Mouse (Mus musculus) cerebellum, adult 2 months (tissue): Measurements from ENCODE around the gene Mcm3ap. TPM values are rescaled to one million over a fixed set of nuclear protein-coding genes. Genes with fewer than 3 reads are reported as not detected.

Experiments
- DNase-seq, 2 experiments: peaks; one replicate each; pipeline ENCODE4 v3.0.0; 2021
- H3K27ac ChIP-seq: fragments of 200-500 bp; 2 replicates; pipeline ENCODE4 v1.5.1; 2012; ENCODE audit warnings: low read length, control low read depth, inconsistent platforms; ENCODE audit not compliant: insufficient read depth
- H3K27me3 ChIP-seq: fragments of 200-500 bp; 2 replicates; pipeline ENCODE4 v1.6.1; 2012; ENCODE audit warnings: inconsistent platforms, mild to moderate bottlenecking, low read length, moderate library complexity; ENCODE audit not compliant: control insufficient read depth, insufficient read depth
- H3K4me1 ChIP-seq: fragments of 200-500 bp; 2 replicates; pipeline ENCODE4 v1.6.1; 2011; ENCODE audit warnings: low read length; ENCODE audit not compliant: control insufficient read depth, insufficient read depth
- H3K4me3 ChIP-seq: fragments of 200-500 bp; replicated peaks from 2 replicates; pipeline ENCODE3; 2011; ENCODE audit warnings: mild to moderate bottlenecking, low read depth, low read length, control low read depth; ENCODE audit not compliant: insufficient read depth
- CTCF ChIP-seq: fragments of 200-500 bp; IDR thresholded peaks from 2 replicates; pipeline ENCODE4 v1.5.1; 2011; ENCODE audit warnings: low read depth, mild to moderate bottlenecking, control low read depth, low read length, moderate library complexity, borderline replicate concordance; ENCODE audit not compliant: insufficient read depth
- POLR2A ChIP-seq: fragments of 200-500 bp; IDR thresholded peaks from 2 replicates; pipeline ENCODE4 v1.6.1; 2011; ENCODE audit warnings: low read length, control low read depth, borderline replicate concordance; ENCODE audit not compliant: insufficient read depth
- WGBS: fragments of 180-500 bp; shearing (Covaris S2); methylation state at CpG from one replicate; pipeline ENCODE4 v1.1.7; 2018; 5-methylcytosine and 5-hydroxymethylcytosine counted together
- polyA plus RNA-seq: library from polyadenylated mRNA; depleted of rRNA; stranded (reverse); fragments of >200 nt; gene quantifications from 2 replicates; pipeline ENCODE4 v1.2.3, GENCODE M21; 2012

The Mcm3ap gene
- polyA plus RNA-seq, 1 experiment = 51.5 TPM

GRCm38 (mm10) chr10:76480851-76481250 is 12.1 kb downstream of the Mcm3ap start:
- no peaks in the 10 kb centered on the region for H3K4me1 ChIP-seq
- no peak for DNase-seq
- no peaks in the 10 kb centered on the region for H3K27me3 ChIP-seq
- no peak for TF ChIP-seq POLR2A
- no peak for TF ChIP-seq CTCF
- 93% methylated on average over 13 of the region's 13 CpGs for WGBS
- no peak overlapping the region for H3K4me3 ChIP-seq
- H3K27ac ChIP-seq = no peak overlapping the region

- Histone ChIP-seq H3K4me1 (no peaks in the 10 kb centered on the region), H3K27ac (no peak overlapping the region), H3K27me3 (no peaks in the 10 kb centered on the region), H3K4me3 (no peak overlapping the region)
- no peak for DNase-seq
- 94% methylated on average over 6 of the region's 6 CpGs for WGBS
- TF ChIP-seq CTCF (no peak), POLR2A (no peak)
Observed at GRCm38 (mm10) chr10:76481480-76481879, 12.8 kb downstream of the Mcm3ap start.

- 96% methylated on average over 2 of the region's 2 CpGs for WGBS
- TF ChIP-seq CTCF (no peak), POLR2A (no peak)
- Histone ChIP-seq H3K27ac (no peak overlapping the region), H3K4me1 (no peaks in the 10 kb centered on the region), H3K27me3 (no peaks in the 10 kb centered on the region), H3K4me3 (no peak overlapping the region)
- no peak for DNase-seq
Observed at GRCm38 (mm10) chr10:76486302-76486701, 17.6 kb downstream of the Mcm3ap start.

- DNase-seq = no peak
- H3K4me3 ChIP-seq = no peak overlapping the region
- 95% methylated on average over 8 of the region's 8 CpGs for WGBS
- H3K4me1 ChIP-seq = no peaks in the 10 kb centered on the region
- no peaks in the 10 kb centered on the region for H3K27me3 ChIP-seq
- no peak overlapping the region for H3K27ac ChIP-seq
- TF ChIP-seq POLR2A (no peak), CTCF (no peak)
Observed at GRCm38 (mm10) chr10:76488265-76488664, 19.5 kb downstream of the Mcm3ap start.

GRCm38 (mm10) chr10:76489205-76489604 is 20.5 kb downstream of the Mcm3ap start:
- Histone ChIP-seq H3K27me3 (no peaks in the 10 kb centered on the region), H3K4me3 (no peak overlapping the region), H3K4me1 (no peaks in the 10 kb centered on the region), H3K27ac (no peak overlapping the region)
- WGBS = 95% methylated on average over 15 of the region's 15 CpGs
- TF ChIP-seq CTCF = no peak
- no peak for TF ChIP-seq POLR2A
- no peak for DNase-seq

GRCm38 (mm10) chr10:76493527-76493926 is 24.8 kb downstream of the Mcm3ap start:
- DNase-seq = no peak
- Histone ChIP-seq H3K4me1 (no peaks in the 10 kb centered on the region), H3K27ac (no peak overlapping the region), H3K4me3 (no peak overlapping the region), H3K27me3 (no peaks in the 10 kb centered on the region)
- 54% methylated on average over 1 of the region's 1 CpGs for WGBS
- no peak for TF ChIP-seq CTCF
- TF ChIP-seq POLR2A = no peak

GRCm38 (mm10) chr10:76495501-76495900 is 26.8 kb downstream of the Mcm3ap start:
- no peak overlapping the region for H3K4me3 ChIP-seq
- no peaks in the 10 kb centered on the region for H3K27me3 ChIP-seq
- 93% methylated on average over 6 of the region's 6 CpGs for WGBS
- no peak for TF ChIP-seq CTCF
- no peak for TF ChIP-seq POLR2A
- no peaks in the 10 kb centered on the region for H3K4me1 ChIP-seq
- DNase-seq = no peak
- no peak overlapping the region for H3K27ac ChIP-seq

GRCm38 (mm10) chr10:76496366-76496765 is 27.6 kb downstream of the Mcm3ap start:
- Histone ChIP-seq H3K4me3 (no peak overlapping the region), H3K4me1 (no peaks in the 10 kb centered on the region), H3K27me3 (no peaks in the 10 kb centered on the region), H3K27ac (no peak overlapping the region)
- TF ChIP-seq CTCF (no peak), POLR2A (no peak)
- WGBS = 91% methylated on average over 7 of the region's 7 CpGs
- no peak for DNase-seq
